Mouse (Mus musculus): ENCODE measurements around the gene Ube2i.

GRCm38 (mm10) chr17:25257804-25258261 is 16.6 kb downstream of the Ube2i start:
- TF ChIP-seq CTCF (IDR thresholded peaks at IDR 0.05; ENCODE audit: extremely low read depth, insufficient read depth, low read length) (no peak), POLR2A (IDR thresholded peaks at IDR 0.05; ENCODE audit: extremely low read depth, insufficient read depth, low read length) (no peak)
